23 mouse cellular contexts compared by ENCODE assay signal in the genomic region with DNA sequence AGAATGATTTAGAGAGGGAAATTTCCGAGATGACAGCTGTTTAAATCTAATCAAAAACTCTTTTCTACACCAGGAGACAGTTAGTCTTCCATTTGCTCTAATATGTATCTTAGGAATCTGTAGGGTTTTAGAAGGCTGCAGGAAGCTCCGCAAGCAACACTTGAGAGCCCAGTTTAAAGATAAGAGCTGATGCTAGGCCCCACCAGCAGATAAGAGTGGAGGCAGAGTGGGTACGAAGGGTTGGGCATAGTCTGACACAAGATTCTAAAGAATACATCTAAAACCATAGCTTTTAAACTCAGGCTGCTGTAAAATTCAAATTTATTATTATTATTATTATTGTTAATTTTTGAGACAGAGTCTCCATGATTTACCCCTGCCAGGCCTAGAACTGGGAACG.
DNase-seq lines count a peak whose midpoint lies in the region; ATAC-seq and TF ChIP-seq lines count a peak whose summit lies in the region.
"Had no signal": no experiment of that assay in that cellular context is flagged by ENCODE, and none has a peak within 500 bp of the region (broad histone marks: within the 10 kb centered on the region; RNA-seq: fewer than 3 reads in every experiment).

No protein-coding gene starts in this region.

- peak; percentile 75 for ATAC-seq in intestine, embryonic 16.5 days
- no peak for ATAC-seq in intestine, embryonic 15.5 days
- peak; percentile 82 for ATAC-seq in megakaryocyte-erythroid progenitor cell, adult 5-6 weeks (replicated peaks; ENCODE audit: low FRiP score, low TSS enrichment, poor library complexity, severe bottlenecking)
- ATAC-seq: activated CD4-positive, CD25-positive, alpha-beta regulatory T cell, adult 4 months; CD4-positive, CD25-positive, alpha-beta regulatory T cell, adult 4 months; Patski had no signal

- intact Hi-C loops in heart, postnatal 25 days (cut with DNase I), result no loop called here

- no peaks in the 10 kb centered on the region for H3K36me3 ChIP-seq in intestine, embryonic 16.5 days (ENCODE audit: control insufficient read depth, insufficient read depth, low read length)
- H3K36me3 ChIP-seq in intestine, embryonic 15.5 days, result no peaks in the 10 kb centered on the region
- no peaks in the 10 kb centered on the region for H3K36me3 ChIP-seq in MEL (ENCODE audit: control insufficient read depth in 1 of 2, insufficient read depth in 2 of 2, low read length in 2 of 2)
- H3K36me3 ChIP-seq: G1E had no signal

- no peak overlapping the region for H3K9ac ChIP-seq in intestine, embryonic 16.5 days (ENCODE audit: low read depth, low read length)
- no peak overlapping the region for H3K9ac ChIP-seq in intestine, embryonic 15.5 days
- no peak overlapping the region for H3K9ac ChIP-seq in MEL (ENCODE audit: control insufficient read depth, low read depth, low read length, poor library complexity, severe bottlenecking)

- TF ChIP-seq CTCF in MEL (IDR thresholded peaks at IDR 0.05 in 2 of 3, conservative IDR thresholded peaks at IDR 0.05 in 1 of 3; ENCODE audit: control insufficient read depth in 1 of 3, insufficient read depth in 1 of 3, low read depth in 2 of 3, low read length in 3 of 3, poor library complexity in 1 of 3, severe bottlenecking in 1 of 3), result no peak

- TF ChIP-seq POLR2A in MEL (IDR thresholded peaks at IDR 0.05; ENCODE audit: control insufficient read depth in 1 of 2, insufficient read depth in 1 of 2, low read depth in 1 of 2, low read length in 2 of 2, poor library complexity in 1 of 2), result no peak

- no peak for TF ChIP-seq EP300 in MEL (IDR thresholded peaks at IDR 0.05; ENCODE audit: low read depth in 1 of 2, low read length in 2 of 2)

- no peaks in the 10 kb centered on the region for H3K27me3 ChIP-seq in intestine, embryonic 16.5 days (replicated peaks; ENCODE audit: control insufficient read depth, insufficient read depth, low read length)
- H3K27me3 ChIP-seq in intestine, embryonic 15.5 days (replicated peaks), result no peaks in the 10 kb centered on the region
- no peaks in the 10 kb centered on the region for H3K27me3 ChIP-seq in MEL (ENCODE audit: control insufficient read depth in 1 of 2, insufficient read depth in 2 of 2, low read length in 2 of 2)
- H3K27me3 ChIP-seq: CH12.LX, Patski had no signal

- no peaks in the 10 kb centered on the region for H3K79me2 ChIP-seq in MEL (ENCODE audit: control insufficient read depth, insufficient read depth, low read length, poor library complexity)

- H3K9me3 ChIP-seq in intestine, embryonic 16.5 days (ENCODE audit: control insufficient read depth, low read length), result no peaks in the 10 kb centered on the region
- no peaks in the 10 kb centered on the region for H3K9me3 ChIP-seq in intestine, embryonic 15.5 days
- no peaks in the 10 kb centered on the region for H3K9me3 ChIP-seq in MEL (replicated peaks; ENCODE audit: insufficient read depth, low read length)

- 58% methylated on average over 4 of the region's 4 CpGs for WGBS in intestine, embryonic 16.5 days
- 63% methylated on average over 4 of the region's 4 CpGs for WGBS in intestine, embryonic 15.5 days

- no peak for TF ChIP-seq RAD21 in MEL (IDR thresholded peaks at IDR 0.05; ENCODE audit: low read depth, low read length)

- no peaks in the 10 kb centered on the region for H3K4me1 ChIP-seq in intestine, embryonic 16.5 days (ENCODE audit: control insufficient read depth, insufficient read depth, low read length)
- no peaks in the 10 kb centered on the region for H3K4me1 ChIP-seq in intestine, embryonic 15.5 days (replicated peaks)
- no peaks in the 10 kb centered on the region; a peak in 1 of 4 replicates for H3K4me1 ChIP-seq in MEL (ENCODE audit: control insufficient read depth in 1 of 2, insufficient read depth in 2 of 2, low read length in 2 of 2)

- no peak overlapping the region for H3K27ac ChIP-seq in intestine, embryonic 16.5 days (ENCODE audit: low read length)
- no peak overlapping the region for H3K27ac ChIP-seq in intestine, embryonic 15.5 days
- H3K27ac ChIP-seq in MEL (ENCODE audit: control insufficient read depth, low read depth, low read length), result no peak overlapping the region

- no peak overlapping the region for H3K4me3 ChIP-seq in intestine, embryonic 16.5 days (ENCODE audit: low read length)
- no peak overlapping the region for H3K4me3 ChIP-seq in intestine, embryonic 15.5 days (replicated peaks)
- no peak overlapping the region for H3K4me3 ChIP-seq in MEL (ENCODE audit: control insufficient read depth in 1 of 2, insufficient read depth in 1 of 2, low read depth in 2 of 2, low read length in 2 of 2)

- DNase-seq in heart, adult 11 months, result peak; percentile 72
- no peak for DNase-seq in heart, postnatal 25 days (ENCODE audit: low spot score)
- no peak for DNase-seq in MEL (ENCODE audit: low read depth, low spot score)
- DNase-seq in cerebellum, adult 11-12 months, result no peak
- no peak for DNase-seq in right cerebral cortex, adult 2 months (ENCODE audit: low spot score in 2 of 2)
- DNase-seq: adrenal gland, adult 2 months; adrenal gland, adult 8-10 months; adrenal gland, postnatal 10 days; adrenal gland, postnatal 14 days; adrenal gland, postnatal 25 days; adrenal gland, postnatal 36 days; B cell, adult 2 months; cerebellum, adult 11 months; cerebellum, adult 18-20 months; cerebellum, adult 2 months had no signal

- no peak overlapping the region for H3K4me2 ChIP-seq in intestine, embryonic 16.5 days (ENCODE audit: low read depth, low read length)
- H3K4me2 ChIP-seq in intestine, embryonic 15.5 days (replicated peaks), result no peak overlapping the region

TF ChIP-seq in MEL, 35 proteins besides CTCF, POLR2A, EP300 and RAD21:
- TF ChIP-seq E2F4 (IDR thresholded peaks at IDR 0.05; ENCODE audit: borderline replicate concordance, low read depth, low read length) (no peak), POLR2AphosphoS2 (IDR thresholded peaks at IDR 0.05; ENCODE audit: low read length) (no peak), GATA1 (IDR thresholded peaks at IDR 0.05; ENCODE audit: low read depth, low read length) (peak; percentile 27; the same call in 1 of the 2 replicates)
TF ChIP-seq in MEL: peak in this region for 1.
